Mouse (Mus musculus) cortical plate, adult 2 months (tissue): Measurements from ENCODE around the gene Kcnab1. TPM values are rescaled to one million over a fixed set of nuclear protein-coding genes. Genes with fewer than 3 reads are reported as not detected.

Experiments
- H3K27ac ChIP-seq: fragments of 200-500 bp; 2 replicates; pipeline ENCODE4 v1.5.1; 2012; ENCODE audit warnings: low read length, control low read depth, inconsistent platforms; ENCODE audit not compliant: insufficient read depth
- H3K4me1 ChIP-seq: fragments of 200-500 bp; 2 replicates; pipeline ENCODE4 v1.6.1; 2011; ENCODE audit warnings: low read length; ENCODE audit not compliant: control insufficient read depth, insufficient read depth
- H3K4me3 ChIP-seq: fragments of 200-500 bp; 2 replicates; pipeline ENCODE4 v1.5.1; 2011; ENCODE audit warnings: mild to moderate bottlenecking, low read length, control low read depth; ENCODE audit not compliant: insufficient read depth
- CTCF ChIP-seq: fragments of 200-500 bp; IDR thresholded peaks from 2 replicates; pipeline ENCODE4 v1.5.1; 2011; ENCODE audit warnings: mild to moderate bottlenecking, control low read depth, low read length; ENCODE audit not compliant: insufficient read depth; ENCODE audit errors: extremely low read depth
- POLR2A ChIP-seq: fragments of 200-500 bp; IDR thresholded peaks from 2 replicates; pipeline ENCODE4 v1.6.1; 2011; ENCODE audit warnings: mild to moderate bottlenecking, low read length, control low read depth; ENCODE audit not compliant: insufficient read depth; ENCODE audit errors: extremely low read depth
- polyA plus RNA-seq: library from polyadenylated mRNA; depleted of rRNA; stranded (reverse); fragments of >200 nt; gene quantifications from 2 replicates; pipeline ENCODE4 v1.2.3, GENCODE M21; 2012; rRNA removed

Kcnab1 gene
- 43.0 and 50.9 TPM in 2 replicates for polyA plus RNA-seq

DNA sequence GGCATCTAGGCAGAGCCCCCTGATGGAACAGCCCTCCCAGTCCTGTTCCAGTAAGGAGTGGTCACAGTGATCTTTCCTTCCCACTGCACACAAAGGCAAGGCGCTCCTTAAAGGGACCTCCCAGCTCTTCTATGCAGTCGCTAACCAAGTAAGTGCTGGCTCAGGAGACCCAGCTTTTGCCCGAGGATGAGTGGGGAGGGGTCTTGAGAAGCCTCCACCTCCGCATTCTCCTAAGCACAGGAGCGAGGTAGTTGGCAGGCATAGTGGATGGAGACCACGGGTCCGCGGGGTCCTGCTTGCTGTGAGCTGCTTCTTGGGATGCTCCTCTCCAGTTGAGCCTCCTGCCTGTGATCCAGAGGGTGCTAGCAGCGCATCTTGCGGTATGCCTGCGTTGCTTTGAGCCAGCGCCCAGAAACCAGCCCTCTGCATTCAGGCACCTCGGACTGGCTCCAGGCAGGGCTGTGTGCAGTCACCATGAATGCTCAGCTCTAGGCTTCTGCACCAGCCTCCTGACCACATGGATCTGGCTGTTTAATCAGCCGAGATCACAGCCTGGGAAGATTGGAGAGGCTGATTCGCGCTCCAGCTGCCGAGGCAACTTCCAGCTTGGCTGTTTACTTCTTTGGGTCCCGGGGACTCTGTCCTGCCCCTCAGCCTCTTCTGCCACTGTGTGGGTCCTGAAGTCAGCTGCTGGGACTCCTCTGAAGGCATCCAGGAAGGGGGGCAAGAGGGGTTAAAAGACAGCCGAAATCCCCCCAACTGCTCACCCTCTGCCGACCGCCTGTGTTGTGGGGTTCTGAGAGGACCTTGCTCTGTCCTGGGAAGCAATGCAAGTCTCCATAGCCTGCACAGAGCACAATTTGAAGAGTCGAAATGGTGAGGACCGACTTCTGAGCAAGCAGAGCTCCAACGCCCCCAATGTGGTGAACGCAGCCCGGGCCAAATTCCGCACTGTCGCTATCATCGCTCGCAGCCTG, at the start of gene Kcnab1:
Gene Kcnab1 (plus strand): TSS at position 440 of the 977 bp plus-strand sequence.
- Histone ChIP-seq H3K4me3 (peak within 1 kb of the TSS; percentile 60), H3K27ac (peak within 1 kb of the TSS; percentile 58), H3K4me1 (peaks cover 2% of the 10 kb centered on the region)
- TF ChIP-seq CTCF (no peak), POLR2A (peak; percentile 39; the same call in 1 of the 2 replicates)

DNA sequence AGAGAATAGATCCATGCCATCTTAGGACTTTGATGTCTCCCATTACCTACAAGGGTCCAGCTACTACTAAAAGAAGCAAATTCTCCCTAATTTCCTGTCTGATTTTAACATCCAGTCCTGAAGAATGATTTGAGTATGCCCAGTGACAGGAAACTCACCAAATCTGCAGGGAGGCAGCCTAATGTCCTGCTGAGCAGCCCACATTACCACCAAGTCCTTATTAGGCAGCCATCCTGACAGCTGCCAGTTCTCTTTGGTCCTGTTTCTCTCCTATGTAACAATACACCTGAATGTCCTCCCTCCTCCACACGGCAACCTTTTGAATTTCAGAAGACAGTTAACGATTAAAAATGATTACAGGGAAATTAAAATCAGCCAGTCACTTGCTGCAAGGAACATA, 20.9 kb upstream of the Kcnab1 start:
- no peak overlapping the region for H3K4me3 ChIP-seq
- no peaks in the 10 kb centered on the region for H3K4me1 ChIP-seq
- TF ChIP-seq POLR2A (no peak), CTCF (no peak)
- H3K27ac ChIP-seq, result no peak overlapping the region

DNA sequence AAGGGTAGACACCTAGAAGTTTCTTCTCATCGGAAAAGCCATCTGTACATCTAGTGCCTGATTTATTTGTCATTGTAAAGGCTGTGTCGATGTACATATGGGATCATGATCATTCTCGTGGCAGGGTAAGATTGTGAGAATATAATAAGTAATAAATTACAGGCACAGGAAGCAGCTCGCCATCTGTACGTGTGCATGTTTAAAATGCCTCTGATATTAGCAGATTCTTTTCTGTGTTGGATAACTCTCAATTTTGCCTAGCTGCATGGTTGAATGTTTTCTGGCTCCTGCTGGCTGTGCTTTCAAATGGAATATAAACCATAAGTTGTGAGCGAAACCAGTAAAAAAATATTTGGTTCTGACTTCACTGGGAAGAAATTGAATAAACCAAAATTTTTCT, 5.1 kb upstream of the Kcnab1 start:
- Histone ChIP-seq H3K4me1 (peaks cover 2% of the 10 kb centered on the region), H3K27ac (no peak overlapping the region), H3K4me3 (no peak overlapping the region)
- TF ChIP-seq POLR2A (no peak), CTCF (no peak)

DNA sequence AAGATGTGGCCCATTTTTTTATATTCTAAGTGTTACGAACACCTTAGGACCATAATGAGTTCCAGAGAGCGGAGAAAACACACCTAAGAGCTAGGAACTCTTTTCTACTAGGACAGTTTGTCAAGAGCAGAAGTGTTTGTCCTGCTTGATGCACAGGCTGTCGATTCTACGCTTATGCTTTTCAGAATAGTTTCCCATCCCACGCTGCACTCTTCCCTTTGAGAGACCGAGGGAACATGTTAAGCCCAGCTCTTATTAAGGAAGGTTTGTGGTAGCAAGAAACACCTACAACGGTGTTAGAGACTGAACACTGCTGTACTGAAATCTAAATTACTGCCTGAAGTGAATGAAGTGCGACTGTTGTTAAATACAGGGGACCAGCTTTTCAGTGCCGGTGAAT, 1.0 kb downstream of the Kcnab1 start:
- peak overlapping the region; percentile 60 for H3K4me3 ChIP-seq
- TF ChIP-seq CTCF (no peak), POLR2A (no peak)
- peaks cover 2% of the 10 kb centered on the region for H3K4me1 ChIP-seq
- H3K27ac ChIP-seq, result peak overlapping the region; percentile 58; the same call in 1 of the 2 replicates

DNA sequence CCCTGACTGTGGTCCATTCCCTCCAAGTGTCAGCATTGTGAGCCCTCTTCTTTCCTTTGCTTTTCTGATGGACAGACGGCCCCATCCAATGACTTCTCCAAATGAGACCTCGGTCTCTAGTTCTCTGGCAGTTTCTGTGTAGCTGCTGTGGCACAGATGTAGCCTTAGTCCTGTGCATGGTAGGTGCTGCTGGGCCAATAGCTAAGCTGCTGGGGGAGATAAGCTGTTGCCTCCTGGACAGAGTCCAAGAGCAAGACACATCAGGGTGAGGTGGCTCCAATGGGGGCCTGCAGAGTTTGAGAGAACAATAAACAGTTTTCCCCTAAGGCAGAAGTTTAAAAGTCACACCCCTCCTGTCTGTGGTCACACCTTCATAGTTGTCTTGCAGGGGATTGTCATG, 2.0 kb downstream of the Kcnab1 start:
- TF ChIP-seq CTCF (no peak), POLR2A (no peak)
- H3K4me1 ChIP-seq, result peaks cover 2% of the 10 kb centered on the region
- no peak overlapping the region for H3K27ac ChIP-seq
- H3K4me3 ChIP-seq, result peak overlapping the region; percentile 60

DNA sequence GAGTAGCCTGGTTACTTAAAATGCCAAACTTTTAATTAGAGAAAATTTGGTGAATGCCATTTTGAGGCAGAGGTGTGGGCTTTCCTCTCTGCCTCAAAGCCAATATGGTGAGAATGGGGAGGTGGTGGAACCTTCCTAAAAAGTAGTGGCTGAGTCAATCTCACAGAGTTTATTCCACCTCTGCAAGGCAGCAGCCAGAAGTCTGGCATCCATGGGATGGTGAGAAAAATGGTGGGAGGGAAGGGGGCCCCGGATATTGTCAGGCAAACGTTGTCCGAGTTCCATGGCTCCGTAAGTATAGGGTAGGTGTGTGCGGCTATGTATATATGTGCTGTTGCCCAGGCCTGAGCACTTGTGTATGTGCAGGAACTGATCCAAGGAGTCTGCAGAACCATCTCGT, 6.0 kb downstream of the Kcnab1 start:
- H3K4me3 ChIP-seq, result no peak overlapping the region
- no peak for TF ChIP-seq POLR2A
- TF ChIP-seq CTCF, result no peak
- H3K4me1 ChIP-seq, result no peaks in the 10 kb centered on the region; the same call in 1 of the 2 replicates
- no peak overlapping the region for H3K27ac ChIP-seq

DNA sequence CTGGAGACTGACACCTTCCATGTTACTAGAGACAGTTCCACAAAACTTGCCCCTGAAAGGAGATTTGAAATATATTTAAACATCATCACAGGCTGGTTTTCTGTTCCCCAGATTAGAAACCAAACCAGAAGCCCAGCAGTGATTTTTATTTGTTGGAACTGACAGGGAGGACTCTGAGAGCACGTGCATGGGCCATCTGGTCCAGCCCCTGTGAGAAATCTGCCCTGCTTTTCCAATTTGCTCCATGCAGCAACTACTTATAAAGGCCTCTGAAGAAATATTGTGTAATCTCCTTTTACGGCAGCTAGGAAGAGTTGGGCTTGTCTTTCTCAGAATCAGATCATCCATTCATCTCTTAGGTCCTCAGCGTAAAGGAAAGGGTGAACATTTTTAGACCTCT, 7.8 kb downstream of the Kcnab1 start:
- no peak overlapping the region for H3K27ac ChIP-seq
- no peak overlapping the region for H3K4me3 ChIP-seq
- no peaks in the 10 kb centered on the region; the same call in none of the 2 replicates for H3K4me1 ChIP-seq
- TF ChIP-seq POLR2A, result no peak
- no peak for TF ChIP-seq CTCF

DNA sequence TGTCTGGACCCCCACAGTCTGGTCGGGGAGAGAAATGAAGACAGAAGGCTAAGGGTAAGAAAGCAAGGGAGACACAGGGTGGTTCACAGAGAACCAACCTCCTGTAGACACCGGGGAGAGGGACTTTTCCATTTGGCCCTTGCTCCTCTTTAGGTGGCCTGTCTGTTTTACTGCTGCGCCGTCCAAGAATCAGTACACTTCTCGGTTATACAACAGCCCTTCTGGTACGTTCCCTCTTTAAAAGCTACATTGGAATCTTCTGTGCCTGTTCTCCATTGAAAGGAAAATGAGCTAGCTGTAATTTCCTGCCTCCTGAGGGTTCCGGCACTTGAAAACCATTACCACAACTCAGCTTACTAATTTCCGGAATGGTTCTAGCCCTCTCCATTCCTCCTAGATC, 8.2 kb downstream of the Kcnab1 start:
- Histone ChIP-seq H3K4me3 (no peak overlapping the region), H3K27ac (no peak overlapping the region), H3K4me1 (no peaks in the 10 kb centered on the region; the same call in none of the 2 replicates)
- TF ChIP-seq POLR2A (no peak), CTCF (no peak)

DNA sequence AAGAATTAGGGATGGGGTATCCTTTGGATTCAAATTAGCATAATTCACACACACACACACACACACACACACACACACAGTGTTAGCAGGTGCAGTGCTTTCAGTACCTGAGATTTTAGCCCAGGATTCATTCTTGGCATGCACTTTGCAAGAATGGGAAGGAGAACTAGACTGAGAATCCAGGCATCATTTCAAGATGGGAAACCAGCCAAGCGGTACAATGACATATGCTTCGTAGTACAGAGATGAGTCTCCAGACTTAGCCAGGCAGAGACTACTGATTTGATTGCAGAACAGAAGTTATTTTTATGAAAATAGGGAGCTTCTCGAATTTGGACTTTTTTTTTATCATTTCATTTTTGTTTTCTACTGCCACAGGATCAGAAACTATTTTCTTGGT, 15.8 kb downstream of the Kcnab1 start:
- no peak for TF ChIP-seq POLR2A
- TF ChIP-seq CTCF, result no peak
- Histone ChIP-seq H3K4me3 (no peak overlapping the region), H3K4me1 (no peaks in the 10 kb centered on the region; the same call in 1 of the 2 replicates), H3K27ac (no peak overlapping the region)

DNA sequence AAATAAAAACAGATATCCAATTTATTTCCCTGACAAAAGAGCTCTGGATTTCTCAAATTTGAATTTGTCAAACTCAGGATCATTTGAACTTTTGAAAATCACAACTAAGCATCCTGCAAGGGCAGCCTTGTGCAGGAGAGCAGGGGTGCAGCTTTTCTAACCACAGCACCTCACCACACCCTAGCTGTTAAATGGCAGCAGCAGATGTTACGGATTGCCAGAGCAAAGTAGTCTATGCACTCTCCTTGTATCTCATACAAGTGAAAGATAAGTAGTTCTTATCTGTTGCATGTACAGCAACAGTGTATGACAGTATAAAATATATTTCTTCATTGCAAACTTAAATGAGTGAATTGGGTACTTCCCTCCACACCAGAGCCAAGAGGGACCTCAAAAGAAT, 20.4 kb downstream of the Kcnab1 start:
- Histone ChIP-seq H3K4me1 (no peaks in the 10 kb centered on the region; the same call in 1 of the 2 replicates), H3K4me3 (no peak overlapping the region), H3K27ac (no peak overlapping the region)
- TF ChIP-seq CTCF (no peak), POLR2A (no peak)
